Mouse (Mus musculus) right cerebral cortex, postnatal 4 days (tissue): ENCODE results near the gene Cfap221.

Experiments used
- DNase-seq: peaks from one replicate; pipeline ENCODE4 v3.0.0-alpha.2; 2022

Cfap221 gene

GRCm38 (mm10) chr1:120006844-120007790 lies 10.1 kb upstream of the Cfap221 start, which contains the start of gene Sctr:
Sctr (plus strand) TSS chr1:120006894.
- DNase-seq = peak; percentile 23

- peak; percentile 11 for DNase-seq
Measured at GRCm38 (mm10) chr1:119997644-119998043, 610 bp upstream of the Cfap221 start.

GRCm38 (mm10) chr1:119986555-119986954 lies 10.5 kb downstream of the Cfap221 start:
- no peak for DNase-seq

- DNase-seq = no peak
Measured at GRCm38 (mm10) chr1:119975141-119975540, 21.9 kb downstream of the Cfap221 start.

- DNase-seq = no peak
Measured at GRCm38 (mm10) chr1:119973117-119973516, 23.9 kb downstream of the Cfap221 start.

- DNase-seq = no peak
Measured at GRCm38 (mm10) chr1:119965804-119966514, 31.1 kb downstream of the Cfap221 start.

GRCm38 (mm10) chr1:119959920-119960319 lies 37.1 kb downstream of the Cfap221 start:
- DNase-seq = no peak

GRCm38 (mm10) chr1:119959464-119959863 lies 37.6 kb downstream of the Cfap221 start:
- no peak for DNase-seq

- peak; percentile 8 for DNase-seq
Measured at GRCm38 (mm10) chr1:119957716-119958222, 39.3 kb downstream of the Cfap221 start.

- no peak for DNase-seq
Measured at GRCm38 (mm10) chr1:119954680-119955079, 42.4 kb downstream of the Cfap221 start.

GRCm38 (mm10) chr1:119953456-119953855 lies 43.6 kb downstream of the Cfap221 start:
- DNase-seq = no peak

- DNase-seq = no peak
Measured at GRCm38 (mm10) chr1:119950086-119950485, 46.9 kb downstream of the Cfap221 start.

- DNase-seq = no peak
Measured at GRCm38 (mm10) chr1:119936861-119937260, 60.2 kb downstream of the Cfap221 start.

- no peak for DNase-seq
Measured at GRCm38 (mm10) chr1:119931421-119932150, 65.4 kb downstream of the Cfap221 start.

- DNase-seq = no peak
Measured at GRCm38 (mm10) chr1:119929715-119930114, 67.3 kb downstream of the Cfap221 start.

GRCm38 (mm10) chr1:119919299-119919698 lies 77.7 kb downstream of the Cfap221 start:
- no peak for DNase-seq

- no peak for DNase-seq
Measured at GRCm38 (mm10) chr1:119916823-119917371, 80.1 kb downstream of the Cfap221 start.

- DNase-seq = peak; percentile 89
Measured at GRCm38 (mm10) chr1:119912953-119913814, 83.8 kb downstream of the Cfap221 start, which contains the start of gene Tmem177. Tmem177 (minus strand) TSS chr1:119913208.

GRCm38 (mm10) chr1:119907206-119907748 lies 89.8 kb downstream of the Cfap221 start:
- no peak for DNase-seq

- no peak for DNase-seq
Measured at GRCm38 (mm10) chr1:119903231-119903620, 93.8 kb downstream of the Cfap221 start.
